Comparison of ENCODE assay signal across 24 mouse cellular contexts in genomic region chr10:41896425-41896824, GRCm38 (mm10).
DNase-seq lines count a peak whose midpoint lies in the region; ATAC-seq and TF ChIP-seq lines count a peak whose summit lies in the region.
"Had no signal": no experiment of that assay in that cellular context is flagged by ENCODE, and none has a peak within 500 bp of the region (broad histone marks: within the 10 kb centered on the region; RNA-seq: fewer than 3 reads in every experiment).

No protein-coding gene starts in this region.

- H3K79me2 ChIP-seq in MEL (ENCODE audit: control insufficient read depth, insufficient read depth, low read length, poor library complexity): no peaks in the 10 kb centered on the region

- no peak for TF ChIP-seq POLR2A in MEL (IDR thresholded peaks at IDR 0.05; ENCODE audit: control insufficient read depth in 1 of 2, insufficient read depth in 1 of 2, low read depth in 1 of 2, low read length in 2 of 2, poor library complexity in 1 of 2)

- H3K9me3 ChIP-seq in MEL (replicated peaks; ENCODE audit: insufficient read depth, low read length): no peaks in the 10 kb centered on the region
- H3K9me3 ChIP-seq in intestine, postnatal 0 days (ENCODE audit: control insufficient read depth): no peaks in the 10 kb centered on the region
- H3K9me3 ChIP-seq in neural tube, embryonic 15.5 days (replicated peaks): no peaks in the 10 kb centered on the region
- H3K9me3 ChIP-seq: embryonic facial prominence, embryonic 15.5 days; forebrain, embryonic 10.5 days; forebrain, embryonic 15.5 days; heart, embryonic 10.5 days; hindbrain, embryonic 12.5 days had no signal

- no peak overlapping the region for H3K4me2 ChIP-seq in intestine, postnatal 0 days (replicated peaks; ENCODE audit: low read depth)
- no peak overlapping the region for H3K4me2 ChIP-seq in neural tube, embryonic 15.5 days
- H3K4me2 ChIP-seq: embryonic facial prominence, embryonic 15.5 days; forebrain, embryonic 15.5 days; hindbrain, embryonic 12.5 days had no signal

- H3K27ac ChIP-seq in MEL (ENCODE audit: control insufficient read depth, low read depth, low read length): no peak overlapping the region
- H3K27ac ChIP-seq in intestine, postnatal 0 days (ENCODE audit: low read depth, low read length): peak overlapping the region; percentile 79
- no peak overlapping the region for H3K27ac ChIP-seq in neural tube, embryonic 15.5 days (replicated peaks)
- H3K27ac ChIP-seq: embryonic facial prominence, embryonic 15.5 days; forebrain, embryonic 10.5 days; forebrain, embryonic 15.5 days; heart, embryonic 10.5 days; hindbrain, embryonic 12.5 days had no signal

- H3K36me3 ChIP-seq in MEL (ENCODE audit: control insufficient read depth in 1 of 2, insufficient read depth in 2 of 2, low read length in 2 of 2): peaks cover 4 to 12% of the 10 kb centered on the region in 2 experiments
- H3K36me3 ChIP-seq in intestine, postnatal 0 days (ENCODE audit: control insufficient read depth, insufficient read depth): peaks cover 20% of the 10 kb centered on the region
- peaks cover 19% of the 10 kb centered on the region for H3K36me3 ChIP-seq in neural tube, embryonic 15.5 days

- DNase-seq in MEL (ENCODE audit: low read depth, low spot score): peak; percentile 68
- DNase-seq in layer of hippocampus, adult 11-12 months (ENCODE audit: low spot score): no peak
- DNase-seq: adrenal gland, adult 2 months; adrenal gland, postnatal 25 days; B cell, adult 2 months; cerebellum, adult 2 months; cerebellum, postnatal 10 days; embryo, embryonic 11 days; gastrocnemius, postnatal 36 days; heart, adult 18-20 months; heart, postnatal 10 days; heart, postnatal 4 days had no signal

- TF ChIP-seq CTCF in MEL (IDR thresholded peaks at IDR 0.05 in 2 of 3, conservative IDR thresholded peaks at IDR 0.05 in 1 of 3; ENCODE audit: control insufficient read depth in 1 of 3, insufficient read depth in 1 of 3, low read depth in 2 of 3, low read length in 3 of 3, poor library complexity in 1 of 3, severe bottlenecking in 1 of 3): no peak
- no peak for TF ChIP-seq CTCF in intestine, postnatal 0 days (IDR thresholded peaks at IDR 0.05; ENCODE audit: low read depth)

- peak in 1 of 2 experiments; percentile 48; a peak in 1 of 4 replicates for TF ChIP-seq EP300 in MEL (IDR thresholded peaks at IDR 0.05; ENCODE audit: low read depth in 1 of 2, low read length in 2 of 2)

- H3K4me3 ChIP-seq in MEL (ENCODE audit: control insufficient read depth in 1 of 2, insufficient read depth in 1 of 2, low read depth in 2 of 2, low read length in 2 of 2): no peak overlapping the region
- H3K4me3 ChIP-seq in intestine, postnatal 0 days (ENCODE audit: low read depth, low read length): no peak overlapping the region
- no peak overlapping the region for H3K4me3 ChIP-seq in neural tube, embryonic 15.5 days (replicated peaks)
- H3K4me3 ChIP-seq: embryonic facial prominence, embryonic 15.5 days; erythroblast, embryonic 14.5 days; forebrain, embryonic 10.5 days; forebrain, embryonic 15.5 days; heart, embryonic 10.5 days; hindbrain, embryonic 12.5 days had no signal

- no peak overlapping the region for H3K9ac ChIP-seq in MEL (ENCODE audit: control insufficient read depth, low read depth, low read length, poor library complexity, severe bottlenecking)
- H3K9ac ChIP-seq in intestine, postnatal 0 days (ENCODE audit: low read depth, low read length): no peak overlapping the region
- H3K9ac ChIP-seq in neural tube, embryonic 15.5 days (replicated peaks): no peak overlapping the region
- H3K9ac ChIP-seq: embryonic facial prominence, embryonic 15.5 days; forebrain, embryonic 15.5 days; hindbrain, embryonic 12.5 days had no signal

- H3K4me1 ChIP-seq in MEL (ENCODE audit: control insufficient read depth in 1 of 2, insufficient read depth in 2 of 2, low read length in 2 of 2): peaks cover 3 to 5% of the 10 kb centered on the region in 2 experiments; a peak in 3 of 4 replicates
- 0 out of 2 replicates have a peak, but pooled peaks cover 4% of the 10 kb centered on the region for H3K4me1 ChIP-seq in intestine, postnatal 0 days (replicated peaks; ENCODE audit: control insufficient read depth, insufficient read depth, low read length)
- H3K4me1 ChIP-seq in neural tube, embryonic 15.5 days: peaks cover 13% of the 10 kb centered on the region; the same call in 1 of the 2 replicates
- H3K4me1 ChIP-seq: hindbrain, embryonic 12.5 days had no signal

- ATAC-seq in common myeloid progenitor, adult 5-6 weeks (replicated peaks; ENCODE audit: low read depth, poor library complexity, severe bottlenecking): peak; percentile 66
- ATAC-seq in intestine, postnatal 0 days: peak; percentile 94
- no peak for ATAC-seq in inflammation-experienced regulatory T-cells, adult 6 months
- no peak for ATAC-seq in neural tube, embryonic 15.5 days (ENCODE audit: low FRiP score)
- ATAC-seq: CD4-positive, CD25-positive, alpha-beta regulatory T cell, adult 4 months; forebrain, embryonic 15.5 days; hindbrain, embryonic 16.5 days had no signal

- no peak for TF ChIP-seq RAD21 in MEL (IDR thresholded peaks at IDR 0.05; ENCODE audit: low read depth, low read length)

- no peaks in the 10 kb centered on the region for H3K27me3 ChIP-seq in MEL (ENCODE audit: control insufficient read depth in 1 of 2, insufficient read depth in 2 of 2, low read length in 2 of 2)
- no peaks in the 10 kb centered on the region for H3K27me3 ChIP-seq in intestine, postnatal 0 days (replicated peaks; ENCODE audit: control insufficient read depth, insufficient read depth, low read length)
- H3K27me3 ChIP-seq in neural tube, embryonic 15.5 days (replicated peaks): no peaks in the 10 kb centered on the region
- H3K27me3 ChIP-seq: embryonic facial prominence, embryonic 15.5 days; forebrain, embryonic 15.5 days; hindbrain, embryonic 12.5 days had no signal

TF ChIP-seq in MEL, 35 proteins besides CTCF, POLR2A, EP300 and RAD21:
- TF ChIP-seq MXI1 (IDR thresholded peaks at IDR 0.05; ENCODE audit: low read depth, low read length): no peak
- no peak for TF ChIP-seq MAFK (IDR thresholded peaks at IDR 0.05; ENCODE audit: borderline replicate concordance, low read depth, low read length)
- TF ChIP-seq ZNF384 (IDR thresholded peaks at IDR 0.05; ENCODE audit: low read depth, low read length): peak; percentile 67
- no peak for TF ChIP-seq SMC3 (IDR thresholded peaks at IDR 0.05; ENCODE audit: low read depth, low read length)
- TF ChIP-seq SIN3A (IDR thresholded peaks at IDR 0.05; ENCODE audit: low read length): no peak
- TF ChIP-seq GATA1 (IDR thresholded peaks at IDR 0.05; ENCODE audit: low read depth, low read length): peak; percentile 41; the same call in 1 of the 2 replicates
- TF ChIP-seq MYC (IDR thresholded peaks at IDR 0.05; ENCODE audit: low read depth, low read length): no peak
- no peak for TF ChIP-seq CHD2 (IDR thresholded peaks at IDR 0.05; ENCODE audit: low read length)
- no peak for TF ChIP-seq POLR2AphosphoS2 (IDR thresholded peaks at IDR 0.05; ENCODE audit: low read length)

Comparison
In these comparisons a context has a peak if more than half of its experiments do, and no peak if none do; other contexts are left out.
1. ATAC-seq: peak in common myeloid progenitor, adult 5-6 weeks (single experiment) and intestine, postnatal 0 days (single experiment); none in inflammation-experienced regulatory T-cells, adult 6 months (single experiment) and neural tube, embryonic 15.5 days (single experiment).